Mouse (Mus musculus) kidney, postnatal 36 days (tissue): ENCODE results near the gene Zfp365.

Source experiments
- DNase-seq, 2 experiments: peaks; one replicate each; pipeline ENCODE4 v3.0.0; 2021 to 2022; ENCODE audit warnings: mixed read lengths in 2 of 2

Gene Zfp365

GRCm38 (mm10) chr10:67901179-67901578 lies 11.3 kb downstream of the Zfp365 start:
- no peak for DNase-seq

DNA sequence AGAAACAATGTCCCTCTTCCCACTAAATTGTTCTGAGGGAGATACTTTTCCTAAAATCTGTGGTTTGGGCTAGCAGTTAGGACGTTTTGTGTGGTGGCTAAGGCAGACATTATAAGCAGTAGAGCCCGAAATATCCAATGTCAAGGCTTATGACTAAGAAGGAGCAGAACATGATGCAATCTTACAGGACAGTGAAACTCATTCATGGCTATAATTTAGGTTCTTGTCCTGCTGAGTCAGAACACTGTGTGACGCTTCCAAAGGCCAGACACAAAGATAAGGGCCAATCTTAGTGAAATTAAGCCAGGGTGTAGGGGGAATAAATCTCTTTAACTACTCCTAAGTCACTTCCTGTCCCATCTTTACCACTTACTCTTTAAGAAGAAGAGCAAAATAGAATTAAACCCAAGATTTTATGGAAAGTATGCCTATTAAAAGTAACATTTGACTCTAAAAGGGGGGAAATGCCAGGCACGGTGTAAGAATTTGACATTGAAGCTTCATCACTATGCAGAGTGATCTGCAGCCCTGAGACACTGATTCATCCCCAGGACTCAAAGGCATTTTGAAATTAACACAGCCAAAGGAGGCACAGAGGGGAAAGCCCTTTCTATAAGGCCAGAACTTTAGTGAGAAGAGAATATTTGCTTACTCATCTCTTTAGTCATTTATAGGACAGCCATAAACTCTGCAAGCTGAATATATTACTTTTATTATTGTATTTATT lies 13.3 kb downstream of the Zfp365 start:
- peak in 1 of 2 experiments; percentile 8 for DNase-seq

GRCm38 (mm10) chr10:67898355-67898935 lies 14.0 kb downstream of the Zfp365 start:
- DNase-seq, result no peak

GRCm38 (mm10) chr10:67897281-67897680 lies 15.2 kb downstream of the Zfp365 start:
- DNase-seq, result no peak

DNA sequence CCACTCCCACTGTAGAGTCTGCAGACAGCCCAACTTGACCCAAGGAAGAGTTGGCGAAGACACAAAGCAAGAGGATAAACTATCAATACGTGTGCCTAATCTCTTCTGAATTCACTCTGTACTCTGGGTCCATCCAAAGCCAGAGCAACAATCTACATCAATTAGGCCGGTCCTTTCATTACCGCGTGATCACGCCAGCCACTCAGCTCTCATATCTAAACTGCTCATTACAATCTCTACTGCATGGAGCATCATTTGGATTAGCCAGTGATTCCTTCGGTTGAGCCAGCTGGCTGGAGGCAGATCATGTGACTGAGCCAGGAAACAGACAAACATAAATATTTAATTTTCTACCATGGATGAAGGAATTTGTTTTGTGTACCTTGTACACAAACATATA lies 17.8 kb downstream of the Zfp365 start:
- DNase-seq, result no peak

- no peak for DNase-seq
These were observed 18.4 kb downstream of the Zfp365 start for GRCm38 (mm10) chr10:67894059-67894458.

DNA sequence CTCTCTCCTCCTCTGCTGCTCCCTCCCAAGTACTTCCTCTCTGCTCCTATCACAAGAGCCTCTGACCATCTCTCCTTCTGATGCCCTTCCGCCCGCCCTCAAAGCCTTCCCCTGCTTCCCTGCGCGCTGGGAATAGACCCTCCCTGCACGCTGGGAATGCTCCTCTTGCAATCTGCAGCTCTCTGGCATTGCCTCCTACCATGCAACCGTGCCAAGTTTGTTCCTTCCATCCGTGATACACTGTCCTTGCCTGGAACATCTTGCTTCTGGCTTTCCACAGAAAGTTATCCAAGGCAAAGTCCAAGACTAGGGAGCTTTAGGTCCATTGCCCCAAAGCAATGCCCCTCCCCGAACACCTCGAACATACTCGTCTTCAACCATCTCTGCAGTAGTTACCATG lies 19.2 kb downstream of the Zfp365 start:
- no peak for DNase-seq

- no peak for DNase-seq
These were observed 21.3 kb downstream of the Zfp365 start for GRCm38 (mm10) chr10:67891126-67891525.

DNA sequence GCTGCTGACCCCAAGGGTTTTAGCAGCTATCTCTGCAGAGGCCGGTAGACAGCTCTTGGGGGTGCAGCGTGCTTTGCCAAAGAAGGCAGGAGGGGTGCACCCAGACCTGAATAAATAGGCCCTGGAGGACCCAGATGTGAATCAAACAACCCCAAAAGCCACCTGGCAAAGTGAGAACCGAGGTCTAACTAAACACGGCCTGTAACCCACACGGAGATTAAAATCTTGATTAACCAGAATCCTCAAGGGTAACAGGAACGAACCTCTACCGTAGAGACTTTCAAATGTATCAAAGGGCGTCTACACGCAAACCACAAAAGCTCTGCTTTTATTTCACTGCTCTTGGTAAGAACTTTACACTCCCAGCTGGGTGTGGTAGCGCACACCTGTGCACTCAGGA lies 24.5 kb downstream of the Zfp365 start:
- no peak for DNase-seq

- DNase-seq, result no peak
These were observed 31.8 kb downstream of the Zfp365 start for GRCm38 (mm10) chr10:67880692-67881091.

DNA sequence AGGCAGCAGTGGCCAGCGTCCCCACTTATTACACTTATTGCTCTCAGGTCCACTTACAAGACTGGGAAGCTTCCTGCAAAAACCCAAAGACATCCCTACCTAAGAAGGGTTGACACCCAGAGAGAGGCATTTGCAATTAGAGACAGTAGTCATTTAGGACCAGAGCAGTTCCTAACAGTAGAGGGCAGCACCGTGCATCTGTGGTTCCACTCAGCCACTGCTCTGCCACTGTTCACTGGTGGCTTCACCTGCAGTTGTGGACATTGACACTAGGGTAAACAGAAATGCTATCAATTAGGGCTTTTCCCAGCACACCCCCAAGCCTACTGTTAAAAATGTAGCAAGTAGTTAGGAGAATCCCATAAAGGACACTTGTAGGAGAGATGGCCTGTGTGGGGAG lies 40.7 kb downstream of the Zfp365 start:
- peak; percentile 61 to 89 for DNase-seq

GRCm38 (mm10) chr10:67868234-67868633 lies 44.2 kb downstream of the Zfp365 start:
- DNase-seq, result no peak

DNA sequence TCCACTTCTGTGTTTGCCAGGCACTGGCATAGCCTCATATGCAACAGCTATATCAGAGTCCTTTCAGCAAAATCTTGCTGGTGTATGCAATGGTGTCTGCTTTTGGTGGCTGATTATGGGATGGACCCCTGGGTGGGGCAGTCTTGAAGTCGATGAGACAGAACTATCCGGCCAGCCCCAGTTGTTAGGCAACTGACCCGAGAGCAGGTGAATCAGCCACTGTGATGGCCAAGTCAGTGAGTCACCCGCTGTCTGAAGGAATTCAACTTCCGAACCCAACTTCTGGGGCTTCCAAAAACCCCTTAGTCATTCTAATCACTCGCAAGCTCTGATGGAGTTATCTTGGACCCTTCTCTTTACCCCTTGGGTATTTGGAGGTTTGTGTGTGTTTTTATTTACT lies 46.6 kb downstream of the Zfp365 start:
- no peak for DNase-seq

- no peak for DNase-seq
These were observed 47.4 kb downstream of the Zfp365 start for GRCm38 (mm10) chr10:67865063-67865462.

DNA sequence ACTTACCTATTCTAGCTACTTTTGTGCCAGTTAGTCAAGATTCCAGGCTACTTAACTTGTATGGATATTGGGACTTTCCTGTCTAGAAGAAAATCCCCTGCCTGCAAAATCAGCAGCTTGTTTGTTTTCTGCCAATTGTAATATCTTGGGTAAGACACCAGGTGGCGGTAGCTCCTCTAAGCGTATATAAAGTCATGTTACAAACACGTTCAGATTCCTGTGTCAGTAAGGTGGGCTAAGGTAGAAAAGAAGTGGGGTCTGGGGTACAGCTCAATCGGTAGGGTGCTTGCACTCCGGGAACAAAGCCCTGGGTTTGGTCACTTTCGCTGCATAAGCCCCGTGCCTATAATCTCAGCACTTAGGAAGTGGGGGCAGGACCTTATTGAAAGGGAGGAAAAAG lies 50.1 kb downstream of the Zfp365 start:
- peak; percentile 16 to 39 for DNase-seq

- peak; percentile 70 to 84 for DNase-seq
These were observed 53.6 kb downstream of the Zfp365 start for GRCm38 (mm10) chr10:67858878-67859277.

DNA sequence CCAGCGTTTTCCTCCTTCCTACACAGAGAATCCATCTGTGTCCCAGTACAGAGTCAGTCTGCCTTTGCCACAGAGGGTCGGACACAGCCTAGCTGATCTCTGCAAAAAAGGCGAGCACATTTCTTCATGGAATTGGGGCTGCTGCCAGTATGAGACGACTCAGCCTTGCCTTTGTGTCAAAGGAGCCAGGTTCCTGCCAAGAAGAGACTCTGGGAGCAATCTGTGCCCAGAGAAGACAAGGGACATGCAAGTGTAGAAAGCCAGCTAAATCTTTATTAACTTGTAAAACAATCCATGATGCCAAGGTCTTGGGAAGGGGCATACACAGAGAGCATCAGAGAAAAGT lies 54.9 kb downstream of the Zfp365 start:
- no peak for DNase-seq

DNA sequence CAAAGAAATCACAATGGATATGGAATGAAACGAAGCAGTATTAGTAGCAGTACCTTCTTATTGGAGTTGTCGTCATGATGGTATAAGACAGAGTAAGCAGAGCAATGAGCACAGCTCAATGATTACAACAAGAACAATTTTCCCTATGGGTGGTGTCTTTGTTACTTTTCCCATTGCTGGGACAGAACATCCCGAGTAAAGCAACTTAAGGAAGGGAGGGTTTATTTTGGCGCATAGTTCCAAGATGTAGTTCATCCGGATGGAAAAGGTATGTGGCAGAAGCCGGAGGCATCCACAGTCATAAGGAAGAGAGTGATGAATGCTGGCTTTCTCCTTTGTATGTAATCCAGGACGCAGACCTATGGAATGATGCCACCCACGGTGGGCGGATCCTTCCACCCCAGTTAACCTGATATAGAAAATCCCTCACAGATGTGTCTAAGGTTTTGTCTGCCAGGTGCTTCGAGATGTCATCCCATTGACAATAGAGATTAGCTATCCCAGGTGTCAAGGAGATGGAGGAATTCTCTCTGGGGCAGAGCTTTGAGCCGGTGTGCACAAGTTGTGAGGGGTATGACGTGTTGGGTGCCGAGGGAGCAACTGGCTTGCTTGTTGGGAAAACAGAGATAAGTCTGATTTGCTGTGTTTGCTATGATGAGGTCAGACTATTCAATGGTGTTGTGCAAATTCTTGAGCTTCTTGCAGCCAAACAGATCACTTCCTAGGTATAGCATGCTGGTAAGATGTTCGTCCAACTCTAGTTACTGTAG lies 55.5 kb downstream of the Zfp365 start:
- DNase-seq, result no peak

- DNase-seq, result no peak
These were observed 56.7 kb downstream of the Zfp365 start for GRCm38 (mm10) chr10:67855760-67856159.

DNA sequence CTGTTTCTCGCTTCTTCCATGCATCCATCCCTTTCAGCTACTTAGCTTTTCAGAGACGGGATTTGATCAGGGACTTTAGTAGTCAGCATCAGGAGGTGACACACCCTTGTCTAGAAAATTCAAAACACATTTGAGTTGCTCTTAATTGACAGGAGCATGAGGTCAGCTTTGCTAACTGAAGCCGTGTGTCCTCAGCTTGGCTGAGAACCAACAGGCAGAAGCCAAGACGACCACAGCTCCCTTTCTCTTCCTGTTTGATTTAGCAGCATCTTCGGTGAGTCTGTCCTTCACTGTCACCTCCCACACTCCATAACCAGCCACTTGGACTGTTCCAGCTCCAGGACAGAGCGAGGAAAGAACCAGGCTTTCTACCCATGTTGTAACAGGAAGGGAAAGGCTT lies 60.1 kb downstream of the Zfp365 start:
- DNase-seq, result no peak

GRCm38 (mm10) chr10:67851079-67851478 lies 61.4 kb downstream of the Zfp365 start:
- DNase-seq, result no peak

DNA sequence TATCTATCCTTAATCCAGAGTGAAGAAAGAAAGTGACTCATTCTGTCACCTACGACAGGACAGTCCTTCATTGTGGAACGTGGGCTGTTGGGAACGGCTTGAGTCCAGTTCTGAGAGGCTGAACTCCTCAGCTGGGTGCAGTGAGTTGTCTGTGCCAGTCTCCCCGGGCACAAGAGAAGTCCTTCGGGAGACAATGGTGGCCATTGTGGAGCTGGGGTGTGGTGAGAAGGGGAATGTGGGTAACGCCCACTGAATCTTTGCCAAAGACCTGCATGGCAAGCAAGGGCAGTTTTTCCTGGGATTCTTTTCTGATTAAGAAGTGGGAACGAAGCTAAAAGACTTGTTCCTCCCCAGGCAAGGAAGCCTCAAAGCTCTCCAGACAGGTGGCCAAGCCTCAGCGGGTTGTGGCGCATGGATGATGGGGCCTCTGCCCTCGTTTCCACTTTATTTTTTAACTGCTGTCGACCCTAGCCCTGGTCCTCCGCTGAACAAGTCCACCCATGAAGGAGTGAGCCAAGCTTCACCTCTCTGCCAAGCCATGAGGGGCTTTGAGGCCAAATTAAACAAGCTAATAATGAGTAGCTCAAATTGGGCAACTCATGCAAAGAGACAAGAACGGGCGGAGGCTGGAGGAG lies 66.3 kb downstream of the Zfp365 start:
- DNase-seq, result no peak

GRCm38 (mm10) chr10:67841596-67841995 lies 70.9 kb downstream of the Zfp365 start:
- no peak for DNase-seq

GRCm38 (mm10) chr10:67840735-67841134 lies 71.7 kb downstream of the Zfp365 start:
- no peak for DNase-seq
